Mouse (Mus musculus): ENCODE data around the gene Prlr. TPM values are rescaled to one million over a fixed set of nuclear protein-coding genes. Genes with fewer than 3 reads are reported as not detected.

Prlr gene
- polyA plus RNA-seq, 1 experiment: not detected

- H3K27ac ChIP-seq (ENCODE audit: insufficient read depth, low read depth, low read length): no peak overlapping the region
- H3K4me1 ChIP-seq (ENCODE audit: control insufficient read depth, insufficient read depth, low read length): no peaks in the 10 kb centered on the region
- no peak overlapping the region for H3K4me3 ChIP-seq (ENCODE audit: insufficient read depth, low read depth, low read length)
- TF ChIP-seq POLR2A (IDR thresholded peaks at IDR 0.05; ENCODE audit: insufficient read depth, low read depth, low read length): no peak
- no peak for TF ChIP-seq CTCF (IDR thresholded peaks at IDR 0.05; ENCODE audit: insufficient read depth, low read depth, low read length)
These were observed 65.2 kb downstream of the Prlr start for GRCm38 (mm10) chr15:10242250-10242649.

- Histone ChIP-seq H3K27ac (ENCODE audit: insufficient read depth, low read depth, low read length) (no peak overlapping the region), H3K4me3 (ENCODE audit: insufficient read depth, low read depth, low read length) (no peak overlapping the region), H3K4me1 (ENCODE audit: control insufficient read depth, insufficient read depth, low read length) (no peaks in the 10 kb centered on the region)
- TF ChIP-seq POLR2A (IDR thresholded peaks at IDR 0.05; ENCODE audit: insufficient read depth, low read depth, low read length): no peak
- no peak for TF ChIP-seq CTCF (IDR thresholded peaks at IDR 0.05; ENCODE audit: insufficient read depth, low read depth, low read length)
- 77% methylated on average over 4 of the region's 4 CpGs for WGBS
These were observed 72.2 kb downstream of the Prlr start for GRCm38 (mm10) chr15:10249285-10249684.

GRCm38 (mm10) chr15:10250784-10251183 lies 73.7 kb downstream of the Prlr start:
- H3K4me3 ChIP-seq (ENCODE audit: insufficient read depth, low read depth, low read length): no peak overlapping the region
- no peak for TF ChIP-seq POLR2A (IDR thresholded peaks at IDR 0.05; ENCODE audit: insufficient read depth, low read depth, low read length)
- no peak for TF ChIP-seq CTCF (IDR thresholded peaks at IDR 0.05; ENCODE audit: insufficient read depth, low read depth, low read length)
- H3K27ac ChIP-seq (ENCODE audit: insufficient read depth, low read depth, low read length): no peak overlapping the region
- no peaks in the 10 kb centered on the region for H3K4me1 ChIP-seq (ENCODE audit: control insufficient read depth, insufficient read depth, low read length)
- 75% methylated on average over 6 of the region's 6 CpGs for WGBS

GRCm38 (mm10) chr15:10252526-10252925 lies 75.5 kb downstream of the Prlr start:
- H3K4me3 ChIP-seq (ENCODE audit: insufficient read depth, low read depth, low read length): no peak overlapping the region
- H3K27ac ChIP-seq (ENCODE audit: insufficient read depth, low read depth, low read length): no peak overlapping the region
- no peaks in the 10 kb centered on the region for H3K4me1 ChIP-seq (ENCODE audit: control insufficient read depth, insufficient read depth, low read length)
- TF ChIP-seq CTCF (IDR thresholded peaks at IDR 0.05; ENCODE audit: insufficient read depth, low read depth, low read length): no peak
- TF ChIP-seq POLR2A (IDR thresholded peaks at IDR 0.05; ENCODE audit: insufficient read depth, low read depth, low read length): no peak
- WGBS: 73% methylated on average over 1 of the region's 1 CpGs

GRCm38 (mm10) chr15:10262219-10262618 lies 85.2 kb downstream of the Prlr start:
- Histone ChIP-seq H3K27ac (ENCODE audit: insufficient read depth, low read depth, low read length) (no peak overlapping the region), H3K4me1 (ENCODE audit: control insufficient read depth, insufficient read depth, low read length) (no peaks in the 10 kb centered on the region), H3K4me3 (ENCODE audit: insufficient read depth, low read depth, low read length) (no peak overlapping the region)
- TF ChIP-seq CTCF (IDR thresholded peaks at IDR 0.05; ENCODE audit: insufficient read depth, low read depth, low read length) (no peak), POLR2A (IDR thresholded peaks at IDR 0.05; ENCODE audit: insufficient read depth, low read depth, low read length) (no peak)
- 100% methylated on average over 2 of the region's 2 CpGs for WGBS

GRCm38 (mm10) chr15:10262641-10263040 lies 85.6 kb downstream of the Prlr start:
- TF ChIP-seq POLR2A (IDR thresholded peaks at IDR 0.05; ENCODE audit: insufficient read depth, low read depth, low read length) (no peak), CTCF (IDR thresholded peaks at IDR 0.05; ENCODE audit: insufficient read depth, low read depth, low read length) (no peak)
- Histone ChIP-seq H3K4me1 (ENCODE audit: control insufficient read depth, insufficient read depth, low read length) (no peaks in the 10 kb centered on the region), H3K4me3 (ENCODE audit: insufficient read depth, low read depth, low read length) (no peak overlapping the region), H3K27ac (ENCODE audit: insufficient read depth, low read depth, low read length) (no peak overlapping the region)
- 94% methylated on average over 1 of the region's 1 CpGs for WGBS

- Histone ChIP-seq H3K4me1 (ENCODE audit: control insufficient read depth, insufficient read depth, low read length) (no peaks in the 10 kb centered on the region), H3K27ac (ENCODE audit: insufficient read depth, low read depth, low read length) (no peak overlapping the region), H3K4me3 (ENCODE audit: insufficient read depth, low read depth, low read length) (no peak overlapping the region)
- WGBS: 71% methylated on average over 3 of the region's 3 CpGs
- TF ChIP-seq POLR2A (IDR thresholded peaks at IDR 0.05; ENCODE audit: insufficient read depth, low read depth, low read length) (no peak), CTCF (IDR thresholded peaks at IDR 0.05; ENCODE audit: insufficient read depth, low read depth, low read length) (no peak)
These were observed 86.4 kb downstream of the Prlr start for GRCm38 (mm10) chr15:10263420-10263819.

GRCm38 (mm10) chr15:10264885-10265284 lies 87.8 kb downstream of the Prlr start:
- TF ChIP-seq POLR2A (IDR thresholded peaks at IDR 0.05; ENCODE audit: insufficient read depth, low read depth, low read length) (no peak), CTCF (IDR thresholded peaks at IDR 0.05; ENCODE audit: insufficient read depth, low read depth, low read length) (no peak)
- no peaks in the 10 kb centered on the region for H3K4me1 ChIP-seq (ENCODE audit: control insufficient read depth, insufficient read depth, low read length)
- 75% methylated on average over 5 of the region's 5 CpGs for WGBS
- no peak overlapping the region for H3K4me3 ChIP-seq (ENCODE audit: insufficient read depth, low read depth, low read length)
- no peak overlapping the region for H3K27ac ChIP-seq (ENCODE audit: insufficient read depth, low read depth, low read length)

GRCm38 (mm10) chr15:10267251-10267650 lies 90.2 kb downstream of the Prlr start:
- no peak overlapping the region for H3K27ac ChIP-seq (ENCODE audit: insufficient read depth, low read depth, low read length)
- H3K4me1 ChIP-seq (ENCODE audit: control insufficient read depth, insufficient read depth, low read length): no peaks in the 10 kb centered on the region
- H3K4me3 ChIP-seq (ENCODE audit: insufficient read depth, low read depth, low read length): no peak overlapping the region
- no peak for TF ChIP-seq POLR2A (IDR thresholded peaks at IDR 0.05; ENCODE audit: insufficient read depth, low read depth, low read length)
- no peak for TF ChIP-seq CTCF (IDR thresholded peaks at IDR 0.05; ENCODE audit: insufficient read depth, low read depth, low read length)
- 53% methylated on average over 3 of the region's 3 CpGs for WGBS

GRCm38 (mm10) chr15:10276386-10276785 lies 99.3 kb downstream of the Prlr start:
- H3K4me3 ChIP-seq (ENCODE audit: insufficient read depth, low read depth, low read length): no peak overlapping the region
- H3K27ac ChIP-seq (ENCODE audit: insufficient read depth, low read depth, low read length): no peak overlapping the region
- no peaks in the 10 kb centered on the region for H3K4me1 ChIP-seq (ENCODE audit: control insufficient read depth, insufficient read depth, low read length)
- TF ChIP-seq CTCF (IDR thresholded peaks at IDR 0.05; ENCODE audit: insufficient read depth, low read depth, low read length) (no peak), POLR2A (IDR thresholded peaks at IDR 0.05; ENCODE audit: insufficient read depth, low read depth, low read length) (no peak)

Data from olfactory bulb, adult 2 months (tissue).